Mouse (Mus musculus) left cerebral cortex, adult 18-20 months (tissue): ENCODE data around the gene Eif2a. TPM values are rescaled to one million over a fixed set of nuclear protein-coding genes. Genes with fewer than 3 reads are reported as not detected.

Source experiments
- total RNA-seq, 2 experiments: library from RNA; stranded (reverse); gene quantifications; 2 replicates each; pipeline ENCODE4 v1.2.3; 2021

The Eif2a gene
- total RNA-seq, 2 experiments from 2014 or later, result 41.6 to 42.6 TPM

Other genes with a start within 250 kb of the Eif2a start
- gene Tsc22d2, start 111.1 kb upstream of the Eif2a start, total RNA-seq, result 10 to 100 TPM; 37.4 to 38.8 TPM
- 10 to 100 TPM; 19.7 to 23.1 TPM for gene Serp1, start 71 bp downstream of the Eif2a start, total RNA-seq
- 100 to 1,000 TPM; 141 to 145 TPM for gene Selenot, start 50.8 kb downstream of the Eif2a start, total RNA-seq
- 1 to 10 TPM in 1 of 2 experiments, under 1 TPM in 1; 0.95 to 1.3 TPM for gene Erich6, start 111.4 kb downstream of the Eif2a start, total RNA-seq
- gene Siah2, start 166.6 kb downstream of the Eif2a start, total RNA-seq, result 10 to 100 TPM; 21.4 to 22.4 TPM